20 mouse cellular contexts compared by ENCODE assay signal in genomic region chr4:82698616-82699015, GRCm38 (mm10). TPM values are rescaled to one million over a fixed set of nuclear protein-coding genes. Genes with fewer than 3 reads are reported as not detected.
DNase-seq lines count a peak whose midpoint lies in the region; ATAC-seq lines count a peak whose summit lies in the region.
"Had no signal": no experiment of that assay in that cellular context is flagged by ENCODE, and none has a peak within 500 bp of the region (broad histone marks: within the 10 kb centered on the region; RNA-seq: fewer than 3 reads in every experiment).

No protein-coding gene starts in this region.

- H3K4me3 ChIP-seq in neural tube, embryonic 14.5 days (ENCODE audit: low read depth, low read length) = no peak overlapping the region
- H3K4me3 ChIP-seq: embryonic facial prominence, embryonic 13.5 days; embryonic facial prominence, embryonic 15.5 days; erythroblast, embryonic 14.5 days; forebrain, embryonic 10.5 days; forebrain, embryonic 12.5 days had no signal

- H3K27me3 ChIP-seq in neural tube, embryonic 14.5 days (ENCODE audit: control insufficient read depth, insufficient read depth, low read length) = no peaks in the 10 kb centered on the region
- H3K27me3 ChIP-seq: embryonic facial prominence, embryonic 15.5 days; forebrain, embryonic 12.5 days had no signal

- no peaks in the 10 kb centered on the region for H3K36me3 ChIP-seq in neural tube, embryonic 14.5 days (ENCODE audit: control insufficient read depth, insufficient read depth, low read length)
- H3K36me3 ChIP-seq: embryonic facial prominence, embryonic 13.5 days; embryonic facial prominence, embryonic 15.5 days; forebrain, embryonic 10.5 days; forebrain, embryonic 12.5 days had no signal

- H3K9me3 ChIP-seq in neural tube, embryonic 14.5 days (ENCODE audit: control insufficient read depth, low read length) = no peaks in the 10 kb centered on the region
- H3K9me3 ChIP-seq: embryonic facial prominence, embryonic 13.5 days; embryonic facial prominence, embryonic 15.5 days; forebrain, embryonic 10.5 days; forebrain, embryonic 12.5 days had no signal

- peak; percentile 16; the same call in 1 of the 2 replicates for ATAC-seq in neural tube, embryonic 14.5 days (ENCODE audit: low read depth)
- ATAC-seq: forebrain, embryonic 14.5 days; forebrain, embryonic 16.5 days had no signal

- H3K9ac ChIP-seq in neural tube, embryonic 14.5 days (replicated peaks; ENCODE audit: low read depth, low read length) = no peak overlapping the region
- H3K9ac ChIP-seq: embryonic facial prominence, embryonic 13.5 days; embryonic facial prominence, embryonic 15.5 days; forebrain, embryonic 12.5 days had no signal

- H3K27ac ChIP-seq in neural tube, embryonic 14.5 days (ENCODE audit: low read depth, low read length) = no peak overlapping the region
- H3K27ac ChIP-seq: embryonic facial prominence, embryonic 13.5 days; embryonic facial prominence, embryonic 15.5 days; forebrain, embryonic 10.5 days; forebrain, embryonic 12.5 days had no signal

- peak; percentile 66 to 70 for DNase-seq in cerebellum, postnatal 14 days
- no peak for DNase-seq in cerebellum, adult 18-20 months
- DNase-seq in heart, adult 11 months = peak; percentile 68
- no peak for DNase-seq in heart, adult 9 months (ENCODE audit: low spot score in 2 of 2)
- DNase-seq in neural tube, embryonic 10.5 days (ENCODE audit: extremely low spot score, low spot score) = no peak
- DNase-seq: adrenal gland, adult 2 months; adrenal gland, postnatal 10 days; adrenal gland, postnatal 25 days; cerebellum, adult 11-12 months; cerebellum, adult 8-10 months; cerebellum, postnatal 36 days; embryo, embryonic 11 days had no signal

- 86% methylated on average over 12 of the region's 12 CpGs for WGBS in neural tube, embryonic 14.5 days

- H3K4me1 ChIP-seq in neural tube, embryonic 14.5 days (ENCODE audit: control insufficient read depth, insufficient read depth, low read length) = no peaks in the 10 kb centered on the region

- no peak overlapping the region for H3K4me2 ChIP-seq in neural tube, embryonic 14.5 days (ENCODE audit: low read depth, low read length)
- H3K4me2 ChIP-seq: embryonic facial prominence, embryonic 13.5 days; embryonic facial prominence, embryonic 15.5 days; forebrain, embryonic 12.5 days had no signal

RNA-seq across cellular contexts. Expression of gene Nfib, which starts 6.9 kb away (rescaled TPM):
- polyA plus RNA-seq in neural tube, embryonic 14.5 days (2014; fragmentation: Nextera tagmentation; extraction: Ambion mirVana) = 111 and 113 TPM in 2 replicates
- polyA plus RNA-seq: erythroblast, embryonic 14.5 days had no signal

Comparison
In these comparisons a context has a peak if more than half of its experiments do, and no peak if none do; other contexts are left out.
1. DNase-seq: peak in cerebellum, postnatal 14 days (2 of 2) and heart, adult 11 months (single experiment); none in cerebellum, adult 18-20 months (0 of 2), heart, adult 9 months (0 of 2) and neural tube, embryonic 10.5 days (single experiment).